Mouse (Mus musculus): ENCODE results near the gene Arsg. TPM values are rescaled to one million over a fixed set of nuclear protein-coding genes. Genes with fewer than 3 reads are reported as not detected.

Arsg gene
- total and polyA plus RNA-seq, 2 experiments from 2014 or later: 6.0 to 6.6 TPM

GRCm38 (mm10) chr11:109583986-109584385, 110.8 kb downstream of the Arsg start:
- DNase-seq (ENCODE audit: low spot score): no peak
- no peaks in the 10 kb centered on the region for H3K27me3 ChIP-seq (ENCODE audit: insufficient read depth, low read length)
- no peaks in the 10 kb centered on the region for H3K9me3 ChIP-seq (ENCODE audit: low read length)
- no peak for TF ChIP-seq CTCF (IDR thresholded peaks at IDR 0.05)
- no peak overlapping the region for H3K4me3 ChIP-seq (ENCODE audit: low read depth, low read length)
- WGBS: 84% methylated on average over 14 of the region's 14 CpGs
- no peak for ATAC-seq (ENCODE audit: low FRiP score)
- no peaks in the 10 kb centered on the region for H3K4me1 ChIP-seq (ENCODE audit: insufficient read depth, low read length)
- no peak overlapping the region for H3K9ac ChIP-seq (replicated peaks; ENCODE audit: low read length, poor library complexity, severe bottlenecking)
- H3K27ac ChIP-seq (ENCODE audit: low read depth, low read length): no peak overlapping the region
- 0 out of 2 replicates have a peak, but pooled peaks cover 3% of the 10 kb centered on the region for H3K36me3 ChIP-seq (ENCODE audit: insufficient read depth, low read length)
- no peak overlapping the region for H3K4me2 ChIP-seq (ENCODE audit: low read depth, low read length, poor library complexity, severe bottlenecking)

DNA sequence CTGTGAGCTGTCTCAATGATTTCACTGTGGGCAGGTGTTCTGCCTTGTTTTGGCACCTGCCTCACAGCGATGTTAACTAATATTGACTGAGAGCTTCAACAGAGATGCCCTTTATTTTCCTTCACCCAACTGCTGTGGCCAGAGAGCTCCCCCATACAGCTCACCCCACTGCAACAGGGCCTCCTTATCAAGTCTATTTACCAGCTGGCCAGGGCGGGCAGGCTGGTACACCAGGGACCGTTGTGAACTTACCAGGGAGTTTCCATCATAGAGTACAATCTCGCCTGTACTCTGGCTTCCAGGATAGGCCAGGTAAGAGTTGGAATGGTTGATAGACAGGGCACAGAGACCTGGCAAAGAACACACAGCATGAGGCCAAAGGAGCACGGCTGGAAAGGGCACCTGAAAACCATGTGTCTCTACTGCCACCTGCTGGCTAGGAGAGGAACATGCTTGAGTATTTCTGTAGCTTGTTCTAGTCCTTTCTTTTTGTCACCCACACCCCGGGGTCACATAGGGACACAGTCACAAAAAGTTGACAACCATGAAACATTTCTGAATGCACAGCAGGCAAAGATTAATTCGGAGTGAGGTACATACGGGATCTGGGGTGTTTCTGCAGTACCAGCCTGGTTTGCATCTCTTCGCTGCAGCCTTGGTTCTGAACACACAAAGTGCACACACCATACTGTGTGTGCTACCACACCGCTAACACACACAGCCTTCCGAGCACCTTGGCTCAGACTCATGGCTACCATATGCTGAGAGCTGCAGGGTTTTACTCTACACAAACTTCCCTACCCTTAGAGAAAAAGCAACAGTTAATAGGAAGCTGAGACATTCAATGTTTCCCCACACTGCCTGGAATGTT, 111.9 kb downstream of the Arsg start:
- no peak overlapping the region for H3K9ac ChIP-seq (replicated peaks; ENCODE audit: low read length, poor library complexity, severe bottlenecking)
- DNase-seq (ENCODE audit: low spot score): peak; percentile 85
- H3K36me3 ChIP-seq (ENCODE audit: insufficient read depth, low read length): 0 out of 2 replicates have a peak, but pooled peaks cover 3% of the 10 kb centered on the region
- no peaks in the 10 kb centered on the region for H3K9me3 ChIP-seq (ENCODE audit: low read length)
- ATAC-seq (ENCODE audit: low FRiP score): no peak
- TF ChIP-seq CTCF (IDR thresholded peaks at IDR 0.05): peak; percentile 98
- H3K4me3 ChIP-seq (ENCODE audit: low read depth, low read length): no peak overlapping the region
- no peak overlapping the region for H3K4me2 ChIP-seq (ENCODE audit: low read depth, low read length, poor library complexity, severe bottlenecking)
- H3K27ac ChIP-seq (ENCODE audit: low read depth, low read length): no peak overlapping the region
- WGBS: 48% methylated on average over 11 of the region's 11 CpGs
- no peaks in the 10 kb centered on the region for H3K27me3 ChIP-seq (ENCODE audit: insufficient read depth, low read length)
- H3K4me1 ChIP-seq (ENCODE audit: insufficient read depth, low read length): no peaks in the 10 kb centered on the region

GRCm38 (mm10) chr11:109586424-109586823, 113.2 kb downstream of the Arsg start:
- Histone ChIP-seq H3K27ac (ENCODE audit: low read depth, low read length) (no peak overlapping the region), H3K9me3 (ENCODE audit: low read length) (no peaks in the 10 kb centered on the region), H3K4me3 (ENCODE audit: low read depth, low read length) (no peak overlapping the region), H3K4me2 (ENCODE audit: low read depth, low read length, poor library complexity, severe bottlenecking) (no peak overlapping the region), H3K27me3 (ENCODE audit: insufficient read depth, low read length) (no peaks in the 10 kb centered on the region), H3K4me1 (ENCODE audit: insufficient read depth, low read length) (no peaks in the 10 kb centered on the region), H3K36me3 (ENCODE audit: insufficient read depth, low read length) (0 out of 2 replicates have a peak, but pooled peaks cover 3% of the 10 kb centered on the region), H3K9ac (replicated peaks; ENCODE audit: low read length, poor library complexity, severe bottlenecking) (no peak overlapping the region)
- TF ChIP-seq CTCF (IDR thresholded peaks at IDR 0.05): no peak
- WGBS: 88% methylated on average over 2 of the region's 2 CpGs
- no peak for ATAC-seq (ENCODE audit: low FRiP score)
- no peak for DNase-seq (ENCODE audit: low spot score)

- 67% methylated on average over 13 of the region's 13 CpGs for WGBS
- Histone ChIP-seq H3K4me3 (ENCODE audit: low read depth, low read length) (no peak overlapping the region), H3K27me3 (ENCODE audit: insufficient read depth, low read length) (no peaks in the 10 kb centered on the region), H3K9me3 (ENCODE audit: low read length) (no peaks in the 10 kb centered on the region), H3K4me2 (ENCODE audit: low read depth, low read length, poor library complexity, severe bottlenecking) (no peak overlapping the region), H3K27ac (ENCODE audit: low read depth, low read length) (no peak overlapping the region), H3K4me1 (ENCODE audit: insufficient read depth, low read length) (no peaks in the 10 kb centered on the region), H3K36me3 (ENCODE audit: insufficient read depth, low read length) (0 out of 2 replicates have a peak, but pooled peaks cover 3% of the 10 kb centered on the region), H3K9ac (replicated peaks; ENCODE audit: low read length, poor library complexity, severe bottlenecking) (no peak overlapping the region)
- DNase-seq (ENCODE audit: low spot score) (no peak), ATAC-seq (ENCODE audit: low FRiP score) (no peak)
- TF ChIP-seq CTCF (IDR thresholded peaks at IDR 0.05): no peak
Measured at GRCm38 (mm10) chr11:109587019-109587418, 113.8 kb downstream of the Arsg start.

- ATAC-seq (ENCODE audit: low FRiP score) (no peak), DNase-seq (ENCODE audit: low spot score) (no peak)
- no peaks in the 10 kb centered on the region for H3K4me1 ChIP-seq (ENCODE audit: insufficient read depth, low read length)
- H3K9me3 ChIP-seq (ENCODE audit: low read length): no peaks in the 10 kb centered on the region
- H3K27ac ChIP-seq (ENCODE audit: low read depth, low read length): no peak overlapping the region
- H3K9ac ChIP-seq (replicated peaks; ENCODE audit: low read length, poor library complexity, severe bottlenecking): no peak overlapping the region
- no peak for TF ChIP-seq CTCF (IDR thresholded peaks at IDR 0.05)
- no peaks in the 10 kb centered on the region for H3K36me3 ChIP-seq (ENCODE audit: insufficient read depth, low read length)
- H3K4me2 ChIP-seq (ENCODE audit: low read depth, low read length, poor library complexity, severe bottlenecking): no peak overlapping the region
- WGBS: 73% methylated on average over 15 of the region's 15 CpGs
- no peak overlapping the region for H3K4me3 ChIP-seq (ENCODE audit: low read depth, low read length)
- no peaks in the 10 kb centered on the region for H3K27me3 ChIP-seq (ENCODE audit: insufficient read depth, low read length)
Measured at GRCm38 (mm10) chr11:109587638-109588374, 114.6 kb downstream of the Arsg start.

DNA sequence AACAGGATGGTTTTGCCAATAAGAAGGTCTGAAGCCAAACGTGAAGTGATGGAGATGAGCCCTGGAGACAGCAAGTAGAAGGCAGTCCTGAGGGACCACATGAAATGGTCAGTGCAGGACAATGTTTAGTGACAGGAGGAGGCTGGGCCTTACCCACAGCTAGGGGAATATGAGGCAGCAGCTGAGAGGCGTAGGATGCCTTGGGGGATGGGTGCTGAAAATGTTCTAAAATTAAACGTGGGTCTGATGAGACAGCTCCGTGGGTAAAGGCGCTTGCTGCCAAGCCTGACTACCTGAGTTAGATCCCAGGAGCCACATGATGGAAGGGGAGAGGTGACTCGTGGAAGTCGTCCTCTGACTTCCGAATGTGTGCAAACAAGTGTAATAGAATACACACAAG, 116.8 kb downstream of the Arsg start:
- H3K4me1 ChIP-seq (ENCODE audit: insufficient read depth, low read length): no peaks in the 10 kb centered on the region
- 85% methylated on average over 8 of the region's 8 CpGs for whole genome bisulfite sequencing
- H3K9ac ChIP-seq (replicated peaks; ENCODE audit: low read length, poor library complexity, severe bottlenecking): no peak overlapping the region
- H3K27me3 ChIP-seq (ENCODE audit: insufficient read depth, low read length): no peaks in the 10 kb centered on the region
- no peak overlapping the region for H3K27ac ChIP-seq (ENCODE audit: low read depth, low read length)
- H3K4me2 ChIP-seq (ENCODE audit: low read depth, low read length, poor library complexity, severe bottlenecking): no peak overlapping the region
- no peak for TF ChIP-seq CTCF (IDR thresholded peaks at IDR 0.05)
- peaks cover 2% of the 10 kb centered on the region; the same call in 1 of the 2 replicates for H3K36me3 ChIP-seq (ENCODE audit: insufficient read depth, low read length)
- DNase-seq (ENCODE audit: low spot score) (no peak), ATAC-seq (ENCODE audit: low FRiP score) (no peak)
- no peak overlapping the region for H3K4me3 ChIP-seq (ENCODE audit: low read depth, low read length)
- H3K9me3 ChIP-seq (ENCODE audit: low read length): no peaks in the 10 kb centered on the region
